Mouse (Mus musculus): ENCODE measurements around the gene Gm26620. TPM values are rescaled to one million over a fixed set of nuclear protein-coding genes. Genes with fewer than 3 reads are reported as not detected.

Gene Gm26620
- 0.53 TPM for polyA plus RNA-seq (2014; fragmentation: Illumina TruSeq; extraction: RNeasy Lipid Tissue Mini Kit (QIAGEN cat#74804); ENCODE audit: low read depth, low replicate concordance)

DNA sequence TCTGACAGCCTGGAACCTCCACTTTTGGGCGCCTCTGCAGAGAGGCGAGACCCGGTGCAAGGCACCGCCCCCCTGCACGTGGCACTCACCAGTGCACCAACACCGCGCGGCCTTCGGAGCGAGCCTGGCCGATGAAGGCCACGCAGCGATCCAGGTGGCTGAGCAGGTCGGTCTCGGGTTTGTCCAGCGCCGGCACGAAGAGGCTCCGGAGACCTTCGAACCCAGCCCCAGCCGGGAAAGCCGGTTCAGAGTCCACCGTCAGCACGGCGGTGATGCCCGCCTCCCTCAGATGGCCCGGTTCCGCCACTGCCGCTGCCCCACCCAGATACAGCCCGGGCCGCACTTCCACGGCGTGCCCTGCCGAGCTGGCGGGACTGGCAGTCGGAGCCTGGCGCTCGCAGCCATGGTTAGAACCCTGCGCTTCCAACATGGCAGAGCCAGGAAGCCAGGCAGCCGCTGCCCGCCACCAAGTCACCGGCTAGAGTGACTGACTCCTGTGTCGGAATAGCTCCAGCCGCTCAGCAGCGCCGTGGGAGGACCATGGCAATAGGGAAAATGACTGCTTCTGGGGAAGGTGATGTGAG lies at the start of gene Gm26620, which contains the start of gene Dusp12:
TSS of gene Gm26620 (plus strand) at position 88 of the 584 bp plus-strand sequence.
TSS of gene Dusp12 (minus strand) at position 563 of the 584 bp plus-strand sequence.

GRCm38 (mm10) chr1:170867691-170868105 lies 17.2 kb upstream of the Gm26620 start, which contains the start of gene Atf6:
Atf6 (minus strand) TSS chr1:170867771.

GRCm38 (mm10) chr1:170912891-170913615 lies 28.2 kb downstream of the Gm26620 start, which contains the start of gene Fcrlb:
Fcrlb (minus strand) TSS chr1:170912941.

DNA sequence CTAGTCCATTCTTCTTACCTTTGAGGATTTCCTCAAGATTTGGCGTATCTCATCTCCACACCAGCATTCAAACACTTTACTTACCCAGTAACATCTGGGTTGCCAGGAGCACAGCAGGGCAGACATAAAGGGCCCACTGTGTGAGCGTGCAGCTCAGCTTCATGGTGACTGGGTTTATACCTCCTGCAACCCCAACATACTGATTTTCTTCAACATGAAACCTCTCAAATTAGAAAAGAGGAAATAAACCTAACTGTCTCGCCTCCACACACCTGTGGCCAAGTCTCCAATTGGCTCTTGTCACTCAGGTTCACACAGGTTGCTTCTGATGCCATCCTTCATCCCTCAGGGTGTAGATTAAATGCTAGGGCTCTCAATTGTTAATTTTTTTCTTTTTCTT lies 42.5 kb downstream of the Gm26620 start, which contains the start of gene Fcrla:
TSS of gene Fcrla (minus strand) at position 206 of the 400 bp plus-strand sequence.

Other genes starting within 250 kb of the Gm26620 start
- not detected for gene Olfml2b, start 240.5 kb upstream of the Gm26620 start, polyA plus RNA-seq (2014; fragmentation: Illumina TruSeq; extraction: RNeasy Lipid Tissue Mini Kit (QIAGEN cat#74804); ENCODE audit: low read depth, low replicate concordance)
- gene Atf6, start 17.3 kb upstream of the Gm26620 start, polyA plus RNA-seq (2014; fragmentation: Illumina TruSeq; extraction: RNeasy Lipid Tissue Mini Kit (QIAGEN cat#74804); ENCODE audit: low read depth, low replicate concordance), result 27.0 TPM
- 28.9 TPM for gene Dusp12, start 475 bp downstream of the Gm26620 start, polyA plus RNA-seq (2014; fragmentation: Illumina TruSeq; extraction: RNeasy Lipid Tissue Mini Kit (QIAGEN cat#74804); ENCODE audit: low read depth, low replicate concordance)
- not detected for gene Fcrlb, start 27.9 kb downstream of the Gm26620 start, polyA plus RNA-seq (2014; fragmentation: Illumina TruSeq; extraction: RNeasy Lipid Tissue Mini Kit (QIAGEN cat#74804); ENCODE audit: low read depth, low replicate concordance)
- gene Fcrla, start 42.5 kb downstream of the Gm26620 start, polyA plus RNA-seq (2014; fragmentation: Illumina TruSeq; extraction: RNeasy Lipid Tissue Mini Kit (QIAGEN cat#74804); ENCODE audit: low read depth, low replicate concordance), result 0.40 TPM
- 106 TPM for gene Fcgr2b, start 91.5 kb downstream of the Gm26620 start, polyA plus RNA-seq (2014; fragmentation: Illumina TruSeq; extraction: RNeasy Lipid Tissue Mini Kit (QIAGEN cat#74804); ENCODE audit: low read depth, low replicate concordance)
- 6.3 TPM for gene Fcgr4, start 133.9 kb downstream of the Gm26620 start, polyA plus RNA-seq (2014; fragmentation: Illumina TruSeq; extraction: RNeasy Lipid Tissue Mini Kit (QIAGEN cat#74804); ENCODE audit: low read depth, low replicate concordance)
- 5.2 TPM for gene Fcgr3, start 179.9 kb downstream of the Gm26620 start, polyA plus RNA-seq (2014; fragmentation: Illumina TruSeq; extraction: RNeasy Lipid Tissue Mini Kit (QIAGEN cat#74804); ENCODE audit: low read depth, low replicate concordance)
- gene Cfap126, start 228.9 kb downstream of the Gm26620 start, polyA plus RNA-seq (2014; fragmentation: Illumina TruSeq; extraction: RNeasy Lipid Tissue Mini Kit (QIAGEN cat#74804); ENCODE audit: low read depth, low replicate concordance), result 1.9 TPM

All from liver, adult 10 weeks (tissue).